Mouse (Mus musculus): ENCODE measurements around the gene Smoc2.

- TF ChIP-seq GATA1 (IDR thresholded peaks at IDR 0.05; ENCODE audit: low read length) (no peak), TAL1 (IDR thresholded peaks at IDR 0.05; ENCODE audit: low read length) (no peak)
These were observed 99.6 kb downstream of the Smoc2 start for GRCm38 (mm10) chr17:14378692-14379446.
